Mouse (Mus musculus): ENCODE measurements around the gene Xylt1. TPM values are rescaled to one million over a fixed set of nuclear protein-coding genes. Genes with fewer than 3 reads are reported as not detected.

The Xylt1 gene
- polyA plus RNA-seq, 1 experiment from 2014 or later: 0.75 TPM

DNA sequence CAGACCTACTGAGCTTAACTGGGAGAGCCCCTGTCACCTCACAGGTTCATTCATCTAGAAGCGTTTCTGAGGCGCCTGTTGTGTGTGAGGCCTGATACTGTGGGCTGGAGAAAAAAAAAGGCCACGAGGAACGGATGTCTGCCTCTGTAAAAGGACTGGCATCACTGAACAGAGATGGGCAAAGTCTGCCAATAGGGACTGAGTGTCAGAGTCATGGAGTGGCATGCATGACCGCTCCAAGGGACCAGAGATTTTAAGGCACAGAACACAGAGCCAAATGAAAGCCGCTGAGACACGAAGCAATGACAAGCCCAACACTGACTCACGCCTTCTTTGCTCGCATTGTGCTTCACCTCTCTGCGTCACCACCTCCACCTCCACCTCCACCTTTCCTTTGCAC, 126.6 kb downstream of the Xylt1 start:
- H3K9me3 ChIP-seq (ENCODE audit: control insufficient read depth, low read length): no peaks in the 10 kb centered on the region
- 91% methylated on average over 10 of the region's 10 CpGs for WGBS

DNA sequence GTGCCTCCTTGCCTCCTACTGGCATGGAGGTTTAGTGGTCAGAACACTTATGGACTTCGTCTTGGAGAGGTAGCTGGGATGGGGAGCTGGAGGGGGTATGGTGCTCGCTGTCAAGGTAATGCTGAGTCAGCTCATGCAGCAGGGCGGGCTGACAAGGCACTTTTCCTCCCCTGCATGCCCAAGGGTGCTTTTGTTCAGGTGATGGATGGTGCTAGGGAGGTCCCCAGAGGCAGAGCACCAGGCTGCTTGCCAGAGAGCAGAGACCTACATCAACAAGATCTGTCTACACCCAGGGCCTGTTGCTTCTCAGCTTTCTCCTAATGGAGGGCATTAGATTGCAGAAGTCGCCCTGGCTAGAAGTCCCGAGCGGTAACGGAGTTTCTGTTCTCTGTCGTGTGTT, 127.3 kb downstream of the Xylt1 start:
- 0 out of 2 replicates have a peak, but pooled peaks cover 3% of the 10 kb centered on the region for H3K4me1 ChIP-seq (replicated peaks; ENCODE audit: control insufficient read depth, insufficient read depth, low read length)
- no peak for ATAC-seq (ENCODE audit: low read depth)
- H3K4me2 ChIP-seq (ENCODE audit: low read depth, low read length): no peak overlapping the region
- no peak overlapping the region for H3K4me3 ChIP-seq (ENCODE audit: low read length)
- no peaks in the 10 kb centered on the region for H3K27me3 ChIP-seq (ENCODE audit: control insufficient read depth, insufficient read depth, low read depth, low read length)
- H3K9me3 ChIP-seq (ENCODE audit: control insufficient read depth, low read length): no peaks in the 10 kb centered on the region
- WGBS: 62% methylated on average over 8 of the region's 8 CpGs
- no peaks in the 10 kb centered on the region for H3K36me3 ChIP-seq (ENCODE audit: control insufficient read depth, insufficient read depth, low read length)
- no peak overlapping the region for H3K9ac ChIP-seq (ENCODE audit: low read length)
- no peak overlapping the region for H3K27ac ChIP-seq (ENCODE audit: low read length)

More for the DNA sequence above, 126.6 kb downstream of the Xylt1 start:
- Histone ChIP-seq H3K4me2 (ENCODE audit: low read depth, low read length) (no peak overlapping the region), H3K9ac (ENCODE audit: low read length) (no peak overlapping the region), H3K4me3 (ENCODE audit: low read length) (no peak overlapping the region), H3K27me3 (ENCODE audit: control insufficient read depth, insufficient read depth, low read depth, low read length) (no peaks in the 10 kb centered on the region), H3K36me3 (ENCODE audit: control insufficient read depth, insufficient read depth, low read length) (no peaks in the 10 kb centered on the region), H3K4me1 (replicated peaks; ENCODE audit: control insufficient read depth, insufficient read depth, low read length) (0 out of 2 replicates have a peak, but pooled peaks cover 3% of the 10 kb centered on the region), H3K27ac (ENCODE audit: low read length) (no peak overlapping the region)
- no peak for ATAC-seq (ENCODE audit: low read depth)

DNA sequence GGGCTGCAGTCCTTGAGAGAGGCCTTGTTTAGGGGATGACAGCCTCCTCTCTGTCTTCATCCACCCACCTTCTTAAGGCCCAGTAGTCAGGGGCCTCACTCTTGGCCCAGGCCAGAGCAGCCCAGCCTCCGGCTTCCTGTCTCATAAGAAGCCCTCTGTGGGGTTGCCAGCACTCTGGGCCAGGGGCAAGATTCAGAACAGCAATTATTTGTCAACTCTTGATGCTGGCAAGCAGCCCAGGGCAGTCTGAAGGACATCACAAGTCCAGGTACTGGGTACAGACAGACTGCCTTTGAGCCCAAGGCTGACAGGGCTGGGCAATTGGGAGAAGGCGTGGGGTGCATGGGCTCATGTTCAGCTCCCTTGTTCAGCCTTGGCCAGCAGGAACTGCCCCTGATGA, 129.3 kb downstream of the Xylt1 start:
- no peak overlapping the region for H3K27ac ChIP-seq (ENCODE audit: low read length)
- no peak overlapping the region for H3K4me2 ChIP-seq (ENCODE audit: low read depth, low read length)
- H3K4me3 ChIP-seq (ENCODE audit: low read length): no peak overlapping the region
- no peaks in the 10 kb centered on the region for H3K27me3 ChIP-seq (ENCODE audit: control insufficient read depth, insufficient read depth, low read depth, low read length)
- H3K9ac ChIP-seq (ENCODE audit: low read length): no peak overlapping the region
- no peaks in the 10 kb centered on the region for H3K9me3 ChIP-seq (ENCODE audit: control insufficient read depth, low read length)
- 0 out of 2 replicates have a peak, but pooled peaks cover 3% of the 10 kb centered on the region for H3K4me1 ChIP-seq (replicated peaks; ENCODE audit: control insufficient read depth, insufficient read depth, low read length)
- 0 out of 2 replicates have a peak, but pooled peaks have one; percentile 9 for ATAC-seq (ENCODE audit: low read depth)
- H3K36me3 ChIP-seq (ENCODE audit: control insufficient read depth, insufficient read depth, low read length): no peaks in the 10 kb centered on the region
- WGBS: 76% methylated on average over 2 of the region's 2 CpGs

DNA sequence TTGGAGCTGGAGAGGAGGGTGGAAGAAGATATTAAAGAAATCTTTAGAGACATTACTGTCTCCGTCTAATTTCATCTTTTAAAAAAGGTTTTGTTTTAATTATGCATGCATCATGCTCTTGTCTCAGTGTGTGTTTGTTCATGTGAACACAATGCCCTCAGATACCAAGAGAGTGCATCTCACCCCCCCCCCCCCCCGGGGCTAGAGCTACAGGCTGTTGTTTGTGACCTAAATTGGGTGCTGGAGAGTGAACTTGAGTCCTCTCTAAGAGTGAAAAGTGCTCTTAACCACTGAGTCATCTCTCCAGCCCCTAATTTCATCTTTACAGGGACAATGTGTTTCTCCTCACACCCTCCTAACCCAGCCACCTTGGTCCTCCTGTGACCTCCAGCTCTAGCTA, 131.5 kb downstream of the Xylt1 start:
- H3K4me3 ChIP-seq (ENCODE audit: low read length): no peak overlapping the region
- no peaks in the 10 kb centered on the region for H3K9me3 ChIP-seq (ENCODE audit: control insufficient read depth, low read length)
- no peaks in the 10 kb centered on the region for H3K4me1 ChIP-seq (replicated peaks; ENCODE audit: control insufficient read depth, insufficient read depth, low read length)
- no peak overlapping the region for H3K4me2 ChIP-seq (ENCODE audit: low read depth, low read length)
- WGBS: 83% methylated on average over 2 of the region's 2 CpGs
- H3K9ac ChIP-seq (ENCODE audit: low read length): no peak overlapping the region
- no peaks in the 10 kb centered on the region for H3K27me3 ChIP-seq (ENCODE audit: control insufficient read depth, insufficient read depth, low read depth, low read length)
- no peak for ATAC-seq (ENCODE audit: low read depth)
- H3K36me3 ChIP-seq (ENCODE audit: control insufficient read depth, insufficient read depth, low read length): no peaks in the 10 kb centered on the region
- H3K27ac ChIP-seq (ENCODE audit: low read length): no peak overlapping the region

DNA sequence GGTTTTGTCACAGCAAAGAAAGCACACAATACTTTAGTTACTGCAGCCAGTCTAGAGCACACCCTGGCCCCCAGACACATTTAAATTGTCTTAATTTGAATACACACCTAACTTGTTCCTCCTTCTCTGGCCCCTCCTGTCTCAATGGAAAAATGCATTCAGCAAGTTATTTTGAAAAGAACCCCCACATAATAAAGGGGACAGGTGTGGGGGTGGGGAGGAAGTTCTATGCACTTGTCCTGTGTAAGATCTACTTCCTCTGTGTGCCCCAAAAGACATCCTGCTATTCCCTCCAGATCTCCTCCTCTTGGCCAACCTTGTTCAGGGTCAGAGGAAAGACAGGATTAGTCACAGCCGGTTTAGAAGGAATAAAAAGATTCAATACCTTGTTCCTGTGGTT, 135.0 kb downstream of the Xylt1 start:
- WGBS: 50% methylated on average over 1 of the region's 1 CpGs
- no peak overlapping the region for H3K27ac ChIP-seq (ENCODE audit: low read length)
- H3K36me3 ChIP-seq (ENCODE audit: control insufficient read depth, insufficient read depth, low read length): no peaks in the 10 kb centered on the region
- H3K4me1 ChIP-seq (replicated peaks; ENCODE audit: control insufficient read depth, insufficient read depth, low read length): no peaks in the 10 kb centered on the region
- no peaks in the 10 kb centered on the region for H3K9me3 ChIP-seq (ENCODE audit: control insufficient read depth, low read length)
- no peak overlapping the region for H3K9ac ChIP-seq (ENCODE audit: low read length)
- no peak overlapping the region for H3K4me3 ChIP-seq (ENCODE audit: low read length)
- no peak overlapping the region for H3K4me2 ChIP-seq (ENCODE audit: low read depth, low read length)
- H3K27me3 ChIP-seq (ENCODE audit: control insufficient read depth, insufficient read depth, low read depth, low read length): no peaks in the 10 kb centered on the region
- no peak for ATAC-seq (ENCODE audit: low read depth)

DNA sequence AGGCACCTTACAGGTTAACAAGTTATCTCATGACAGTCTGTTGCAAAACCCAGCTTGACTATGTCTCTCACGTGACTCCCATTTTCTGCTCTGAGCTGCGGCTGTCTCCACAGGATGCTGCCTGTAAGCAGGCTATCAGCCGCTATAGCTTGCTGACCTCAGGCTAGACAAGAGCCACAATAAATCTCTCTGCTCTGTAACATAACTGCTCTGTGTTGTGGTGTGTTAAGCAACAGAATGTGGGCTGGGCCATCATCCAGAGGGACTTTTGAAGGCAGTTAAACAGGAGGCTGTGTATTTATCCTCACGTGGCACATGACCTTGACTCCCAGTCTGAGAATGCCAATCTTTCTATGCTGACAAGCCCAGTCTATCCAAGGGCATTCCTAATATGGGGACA, 136.1 kb downstream of the Xylt1 start:
- Histone ChIP-seq H3K4me3 (ENCODE audit: low read length) (no peak overlapping the region), H3K4me2 (ENCODE audit: low read depth, low read length) (no peak overlapping the region), H3K36me3 (ENCODE audit: control insufficient read depth, insufficient read depth, low read length) (no peaks in the 10 kb centered on the region), H3K9me3 (ENCODE audit: control insufficient read depth, low read length) (no peaks in the 10 kb centered on the region), H3K4me1 (replicated peaks; ENCODE audit: control insufficient read depth, insufficient read depth, low read length) (no peaks in the 10 kb centered on the region), H3K27me3 (ENCODE audit: control insufficient read depth, insufficient read depth, low read depth, low read length) (no peaks in the 10 kb centered on the region), H3K9ac (ENCODE audit: low read length) (no peak overlapping the region), H3K27ac (ENCODE audit: low read length) (no peak overlapping the region)
- WGBS: 33% methylated on average over 4 of the region's 4 CpGs
- ATAC-seq (ENCODE audit: low read depth): no peak

DNA sequence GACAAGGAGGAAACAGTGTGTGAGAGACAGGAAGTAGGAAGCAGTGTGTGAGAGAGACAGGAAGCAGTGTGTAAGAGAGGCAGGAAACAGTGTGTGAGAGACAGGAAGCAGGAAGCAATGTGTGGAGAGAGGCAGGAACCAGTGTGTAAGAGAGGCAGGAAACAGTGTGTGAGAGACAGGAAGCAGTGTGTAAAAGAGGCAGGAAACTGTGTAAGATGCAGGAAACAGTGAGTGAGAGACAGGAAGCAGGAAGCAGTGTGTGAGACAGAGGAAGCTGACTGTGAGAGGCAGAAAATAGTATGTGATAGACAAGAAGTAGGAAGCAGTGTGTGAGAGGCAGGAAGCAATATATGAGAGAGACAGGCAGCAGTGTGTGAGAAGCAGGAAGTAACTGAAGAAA, 140.6 kb downstream of the Xylt1 start:
- H3K27ac ChIP-seq (ENCODE audit: low read length): no peak overlapping the region
- H3K9me3 ChIP-seq (ENCODE audit: control insufficient read depth, low read length): no peaks in the 10 kb centered on the region

DNA sequence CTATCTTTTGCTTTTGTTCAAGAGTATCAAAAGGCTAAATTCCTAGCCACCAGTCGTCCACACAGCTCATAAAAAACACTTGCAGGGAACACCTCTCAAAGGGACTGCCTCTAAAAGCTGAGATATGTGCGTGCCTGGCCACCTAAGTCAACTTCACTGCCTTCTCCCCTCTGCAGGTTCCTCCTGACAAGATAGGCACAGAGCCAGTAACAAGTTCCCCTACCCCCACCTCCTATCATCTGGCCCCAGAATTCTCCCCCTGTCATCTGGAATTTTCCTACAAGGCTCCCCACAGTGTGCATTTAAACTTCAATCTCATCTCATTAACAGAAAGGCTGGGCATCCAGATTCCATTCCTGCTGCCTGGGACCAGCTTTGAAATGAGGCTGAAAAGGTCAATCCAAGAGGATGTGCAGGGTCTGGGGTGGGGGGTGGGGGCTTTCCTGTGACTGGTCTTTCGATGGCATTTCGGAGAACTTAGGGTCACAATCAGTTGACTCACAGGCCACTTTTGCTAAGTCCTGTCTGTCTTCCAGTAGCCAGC, 141.4 kb downstream of the Xylt1 start:
- H3K4me3 ChIP-seq (ENCODE audit: low read length): no peak overlapping the region
- WGBS: 36% methylated on average over 4 of the region's 4 CpGs
- H3K9me3 ChIP-seq (ENCODE audit: control insufficient read depth, low read length): no peaks in the 10 kb centered on the region
- H3K4me2 ChIP-seq (ENCODE audit: low read depth, low read length): no peak overlapping the region
- H3K27ac ChIP-seq (ENCODE audit: low read length): no peak overlapping the region
- H3K36me3 ChIP-seq (ENCODE audit: control insufficient read depth, insufficient read depth, low read length): no peaks in the 10 kb centered on the region
- H3K9ac ChIP-seq (ENCODE audit: low read length): no peak overlapping the region
- H3K27me3 ChIP-seq (ENCODE audit: control insufficient read depth, insufficient read depth, low read depth, low read length): no peaks in the 10 kb centered on the region
- ATAC-seq (ENCODE audit: low read depth): no peak
- H3K4me1 ChIP-seq (replicated peaks; ENCODE audit: control insufficient read depth, insufficient read depth, low read length): no peaks in the 10 kb centered on the region

More for the DNA sequence above, 140.6 kb downstream of the Xylt1 start:
- Histone ChIP-seq H3K4me1 (replicated peaks; ENCODE audit: control insufficient read depth, insufficient read depth, low read length) (no peaks in the 10 kb centered on the region), H3K4me2 (ENCODE audit: low read depth, low read length) (no peak overlapping the region), H3K4me3 (ENCODE audit: low read length) (no peak overlapping the region), H3K9ac (ENCODE audit: low read length) (no peak overlapping the region), H3K36me3 (ENCODE audit: control insufficient read depth, insufficient read depth, low read length) (no peaks in the 10 kb centered on the region), H3K27me3 (ENCODE audit: control insufficient read depth, insufficient read depth, low read depth, low read length) (no peaks in the 10 kb centered on the region)
- ATAC-seq (ENCODE audit: low read depth): no peak

DNA sequence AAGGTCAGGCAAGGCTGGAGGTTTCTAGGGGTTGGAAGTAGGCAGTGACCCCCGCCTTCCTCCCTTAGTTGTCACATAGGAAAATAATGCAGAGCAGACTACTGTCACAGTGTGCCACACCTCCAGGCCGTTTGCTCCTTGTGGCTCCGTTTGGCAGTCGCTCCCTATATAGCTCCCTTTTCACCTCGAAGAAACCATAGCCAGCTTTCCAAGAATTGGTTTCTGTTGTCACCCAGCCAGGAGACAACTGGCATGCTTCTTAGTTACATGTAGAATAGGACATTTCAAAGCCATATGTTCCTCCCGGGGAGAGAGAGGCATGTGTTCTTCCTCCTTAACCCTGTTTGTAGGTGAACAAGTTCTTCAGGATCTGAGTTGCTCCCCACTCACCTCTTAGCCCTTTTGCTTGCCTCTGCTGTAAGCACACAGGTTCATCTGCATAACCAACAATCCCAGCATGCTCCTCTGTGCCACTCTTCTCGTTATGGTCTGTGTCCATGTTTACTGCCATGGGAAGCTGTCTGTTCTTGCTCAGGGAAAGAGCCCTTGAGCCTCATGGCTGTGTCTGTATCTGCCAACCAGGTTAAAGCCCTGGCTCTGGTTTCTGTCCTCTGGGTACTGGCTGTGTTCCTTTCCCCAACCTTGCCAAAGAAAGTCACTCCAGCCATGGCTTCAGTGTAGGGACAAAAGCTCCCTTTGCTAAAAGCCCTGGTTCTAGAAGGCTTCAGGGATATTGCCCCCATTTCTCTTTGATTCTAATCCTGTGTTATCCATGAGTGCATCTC, 143.8 kb downstream of the Xylt1 start:
- ATAC-seq (ENCODE audit: low read depth): no peak
- no peak overlapping the region for H3K4me2 ChIP-seq (ENCODE audit: low read depth, low read length)
- H3K4me3 ChIP-seq (ENCODE audit: low read length): no peak overlapping the region
- H3K4me1 ChIP-seq (replicated peaks; ENCODE audit: control insufficient read depth, insufficient read depth, low read length): no peaks in the 10 kb centered on the region
- no peaks in the 10 kb centered on the region for H3K9me3 ChIP-seq (ENCODE audit: control insufficient read depth, low read length)
- H3K9ac ChIP-seq (ENCODE audit: low read length): no peak overlapping the region
- H3K36me3 ChIP-seq (ENCODE audit: control insufficient read depth, insufficient read depth, low read length): no peaks in the 10 kb centered on the region
- H3K27ac ChIP-seq (ENCODE audit: low read length): no peak overlapping the region
- H3K27me3 ChIP-seq (ENCODE audit: control insufficient read depth, insufficient read depth, low read depth, low read length): no peaks in the 10 kb centered on the region
- 50% methylated on average over 7 of the region's 7 CpGs for WGBS

Measured in lung, embryonic 16.5 days (tissue).